Mouse (Mus musculus): ENCODE results near the gene Pphln1.
A peak's percentile ranks its signal among the peaks of the same experiment; 100 is the strongest.
"Not testable (repeated sequence)": the region's sequence is repeated elsewhere in the genome, so short reads cannot be mapped to it uniquely, and the experiment has no call there.

Gene Pphln1

DNA sequence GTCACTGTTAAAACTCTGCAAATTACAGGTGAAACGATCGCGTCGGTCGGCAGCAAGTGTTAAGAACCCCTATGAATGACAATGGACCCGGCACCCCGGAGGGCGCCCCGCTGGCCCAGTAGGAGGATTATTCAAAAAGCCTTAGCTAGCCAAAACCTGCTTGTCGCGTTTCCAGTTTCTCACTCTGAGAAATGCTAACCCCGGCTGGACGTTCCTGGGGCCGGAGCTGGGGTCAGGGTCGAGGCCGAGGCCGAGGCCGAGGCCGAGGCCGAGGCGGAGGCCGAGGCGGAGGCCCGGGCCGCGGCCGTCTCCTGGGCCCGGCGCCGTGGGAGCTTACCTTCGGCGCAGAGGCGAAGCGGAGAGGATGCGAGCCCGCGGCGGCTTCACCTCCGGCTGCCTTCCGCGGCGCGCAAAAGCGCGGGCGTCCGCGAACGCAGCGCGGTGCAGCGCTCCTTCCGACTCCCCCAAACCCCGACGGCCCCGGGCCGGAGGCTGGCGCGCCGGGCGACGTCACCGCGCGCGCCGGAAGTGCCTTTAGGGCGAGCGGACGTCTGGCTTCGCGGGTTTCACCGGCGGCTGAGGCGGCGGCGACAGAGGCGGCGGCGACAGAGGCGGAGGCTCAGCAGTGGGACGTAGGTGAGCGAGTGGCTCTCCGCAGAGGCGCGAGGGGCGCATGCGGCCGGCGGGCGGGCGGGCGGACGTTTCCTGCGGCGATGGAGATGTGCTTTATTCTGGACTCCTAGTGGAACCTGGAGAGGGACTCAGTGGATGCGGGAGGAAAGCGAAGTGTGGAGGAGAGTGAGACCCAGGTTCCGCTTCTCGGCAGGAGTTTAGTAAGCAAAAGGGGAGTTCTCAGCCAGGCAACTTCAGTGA lies at the start of gene Pphln1, which contains the start of gene Zcrb1:
Pphln1 (plus strand) TSS at position 525 of the 873 bp plus-strand sequence.
Zcrb1 (minus strand) TSS at position 509 of the 873 bp plus-strand sequence.
- DNase-seq (ENCODE audit: low spot score in 2 of 2), result peak; percentile 78 to 81

DNA sequence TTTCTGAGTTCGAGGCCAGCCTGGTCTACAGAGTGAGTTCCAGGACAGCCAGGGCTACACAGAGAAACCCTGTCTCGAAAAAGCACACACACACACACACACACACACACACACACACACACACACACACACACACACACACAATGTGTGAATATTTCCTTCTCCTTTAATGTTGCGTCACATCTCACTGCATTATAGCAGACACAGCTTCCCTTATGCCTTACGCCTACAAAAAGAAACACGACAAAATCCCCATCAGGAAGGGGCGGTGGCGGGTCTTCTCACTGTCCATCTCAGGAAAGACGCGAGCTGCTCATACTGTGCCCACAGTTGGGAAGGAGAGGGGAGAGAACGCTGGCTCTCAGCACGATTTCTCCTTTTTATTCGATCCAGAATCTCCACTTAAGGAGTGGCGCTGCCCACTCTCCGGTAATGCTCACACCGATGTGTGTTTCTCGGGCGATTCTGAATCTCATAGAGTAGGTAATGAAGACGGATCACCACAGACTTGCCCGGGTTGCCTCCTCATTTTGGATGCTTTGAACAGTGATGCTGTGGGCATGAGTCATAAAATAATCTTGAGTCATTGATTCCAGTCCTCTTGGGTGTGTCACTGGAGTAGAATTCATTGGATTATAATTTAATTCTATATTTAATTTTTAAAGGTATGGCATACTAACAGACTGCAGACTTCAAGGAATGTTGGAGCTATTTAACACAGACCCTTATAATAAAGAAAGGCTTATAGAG lies 39.6 kb upstream of the Pphln1 start:
- no peak for DNase-seq (ENCODE audit: low spot score in 2 of 2)

DNA sequence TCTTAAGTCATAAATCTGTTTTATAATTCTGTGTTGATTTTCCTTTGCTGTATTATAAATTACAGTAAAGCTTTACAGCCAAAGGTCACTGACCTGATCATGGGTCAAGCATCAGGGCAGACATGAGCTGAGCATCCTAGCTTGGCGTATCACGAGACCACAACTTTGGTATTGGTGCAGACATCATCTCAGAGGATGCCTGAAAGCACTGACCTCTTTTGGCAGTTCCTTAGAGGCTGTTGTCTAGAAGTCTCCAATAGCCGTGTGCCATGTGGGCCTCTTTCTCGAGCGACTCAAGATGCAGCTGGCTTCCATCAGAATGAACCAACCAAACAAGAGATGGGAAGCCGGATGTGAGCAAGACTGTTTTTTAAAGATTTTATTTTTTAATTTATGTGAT lies 32.6 kb upstream of the Pphln1 start:
- DNase-seq (ENCODE audit: low spot score in 2 of 2), result no peak

DNA sequence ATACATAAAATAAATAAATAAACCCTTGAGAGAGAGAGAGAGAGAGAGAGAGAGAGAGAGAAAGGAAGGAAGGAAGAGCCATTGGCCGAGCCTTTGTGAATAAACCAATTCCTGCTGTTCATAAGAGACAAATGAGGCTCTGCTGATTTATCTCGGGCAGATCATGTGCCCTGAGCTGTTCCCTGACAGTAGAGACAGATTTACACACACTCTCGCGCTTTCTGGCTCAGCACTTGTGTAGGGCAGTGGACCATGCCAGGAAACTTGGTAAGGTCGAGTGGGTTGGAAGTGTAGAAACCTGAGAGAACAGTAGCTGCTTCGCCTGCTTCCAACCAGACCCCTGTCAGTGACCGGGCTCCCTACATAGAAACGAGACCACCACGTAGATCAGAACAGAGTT lies 29.6 kb upstream of the Pphln1 start:
- DNase-seq (ENCODE audit: low spot score in 2 of 2), result no peak

DNA sequence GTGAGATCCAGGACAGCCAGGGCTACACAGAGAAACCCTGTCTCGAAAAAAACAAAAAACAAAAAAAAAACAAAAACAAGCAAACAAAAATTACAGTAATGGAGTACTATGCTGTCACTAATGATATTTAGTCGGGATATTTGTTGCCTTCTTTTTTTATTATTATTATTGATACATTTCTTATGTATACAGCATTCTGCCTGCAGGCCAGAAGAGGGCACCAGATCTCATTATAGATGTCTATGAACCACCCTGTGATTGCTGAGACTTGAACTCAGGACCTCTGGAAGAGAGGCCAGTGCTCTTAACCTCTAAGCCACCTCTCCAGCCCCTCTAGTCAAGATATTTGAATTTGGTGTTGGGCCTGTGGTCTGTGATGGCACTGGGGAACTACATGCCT lies 26.3 kb upstream of the Pphln1 start:
- DNase-seq (ENCODE audit: low spot score in 2 of 2), result no peak

DNA sequence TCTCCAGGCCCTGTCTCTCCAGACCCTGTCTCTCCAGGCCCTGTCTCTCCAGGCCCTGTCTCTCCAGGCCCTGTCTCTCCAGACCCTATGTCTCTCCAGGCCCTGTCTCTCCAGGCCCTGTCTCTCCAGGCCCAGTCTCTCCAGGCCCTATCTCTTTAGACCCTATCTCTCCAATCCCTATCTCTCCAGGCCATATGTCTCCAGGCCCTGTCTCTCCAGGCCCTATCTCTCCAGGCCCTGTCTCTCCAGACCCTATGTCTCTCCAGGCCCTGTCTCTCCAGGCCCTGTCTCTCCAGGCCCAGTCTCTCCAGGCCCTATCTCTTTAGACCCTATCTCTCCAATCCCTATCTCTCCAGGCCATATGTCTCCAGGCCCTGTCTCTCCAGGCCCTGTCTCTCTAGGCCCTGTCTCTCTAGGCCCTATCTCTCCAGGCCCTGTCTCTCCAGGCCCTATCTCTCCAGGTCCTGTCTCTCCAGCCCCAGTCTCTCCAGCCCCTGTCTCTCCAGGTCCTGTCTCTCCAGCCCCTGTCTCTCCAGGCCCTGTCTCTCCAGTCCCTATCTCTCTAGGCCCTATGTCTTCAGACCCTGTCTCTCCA lies 25.5 kb upstream of the Pphln1 start:
- not testable (repeated sequence) for DNase-seq (ENCODE audit: low spot score in 2 of 2)

DNA sequence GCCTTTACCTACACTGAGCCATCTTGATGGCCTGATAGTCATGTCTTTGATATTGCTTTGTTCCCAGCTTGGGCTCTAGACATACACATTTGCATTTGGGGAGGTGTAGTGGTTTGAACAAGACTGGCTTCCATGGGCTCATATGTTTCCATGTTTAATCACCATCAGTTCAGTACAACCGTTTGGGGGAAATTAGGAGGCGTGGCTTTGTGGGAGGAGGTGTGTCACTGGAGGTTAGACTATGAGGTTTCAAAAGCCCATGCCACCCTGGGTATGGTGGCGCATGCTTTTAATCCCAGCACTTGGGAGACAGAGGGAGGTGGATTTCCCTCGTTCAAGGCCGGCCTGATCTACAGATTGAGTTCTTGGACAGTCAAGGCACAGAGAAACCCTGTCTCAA lies 22.5 kb upstream of the Pphln1 start:
- DNase-seq (ENCODE audit: low spot score in 2 of 2), result no peak

DNA sequence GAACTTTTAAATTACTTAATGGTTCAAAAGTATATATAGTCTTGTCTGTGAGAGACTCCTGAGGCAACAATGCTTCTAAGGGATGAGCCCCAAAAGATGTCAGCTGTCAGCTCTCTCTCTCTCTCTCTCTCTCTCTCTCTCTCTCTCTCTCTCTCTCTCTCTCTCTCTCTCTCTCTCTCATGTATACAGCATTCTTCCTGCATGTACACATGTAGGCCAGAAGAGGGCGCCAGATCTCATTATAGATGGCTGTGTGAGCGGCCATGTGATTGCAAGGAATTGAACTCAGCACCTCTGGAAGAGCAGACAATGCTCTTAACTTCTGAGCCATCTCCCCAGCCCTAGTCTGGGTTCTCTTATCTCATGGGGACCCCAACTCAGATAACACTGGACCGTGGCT lies 19.0 kb upstream of the Pphln1 start:
- DNase-seq (ENCODE audit: low spot score in 2 of 2), result no peak

DNA sequence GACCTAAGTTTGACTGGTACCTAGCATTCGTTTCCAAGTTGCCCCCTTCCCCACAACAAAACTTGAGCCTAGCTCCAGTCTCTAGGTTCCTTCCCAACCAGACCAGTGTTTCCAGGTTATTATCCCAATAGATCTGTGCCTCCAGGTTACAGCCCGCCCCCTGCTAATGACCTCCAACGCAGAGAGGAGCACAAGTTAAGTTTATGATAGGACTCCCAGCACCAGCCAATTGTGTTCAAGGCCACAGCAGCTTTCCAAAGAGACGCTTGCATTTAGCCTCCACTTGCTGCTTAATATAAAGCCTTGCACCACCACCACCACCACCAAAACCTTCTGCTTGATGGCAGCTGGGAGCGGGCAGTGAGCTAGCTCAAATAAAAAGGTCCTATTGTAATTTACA lies 16.8 kb upstream of the Pphln1 start:
- no peak for DNase-seq (ENCODE audit: low spot score in 2 of 2)

DNA sequence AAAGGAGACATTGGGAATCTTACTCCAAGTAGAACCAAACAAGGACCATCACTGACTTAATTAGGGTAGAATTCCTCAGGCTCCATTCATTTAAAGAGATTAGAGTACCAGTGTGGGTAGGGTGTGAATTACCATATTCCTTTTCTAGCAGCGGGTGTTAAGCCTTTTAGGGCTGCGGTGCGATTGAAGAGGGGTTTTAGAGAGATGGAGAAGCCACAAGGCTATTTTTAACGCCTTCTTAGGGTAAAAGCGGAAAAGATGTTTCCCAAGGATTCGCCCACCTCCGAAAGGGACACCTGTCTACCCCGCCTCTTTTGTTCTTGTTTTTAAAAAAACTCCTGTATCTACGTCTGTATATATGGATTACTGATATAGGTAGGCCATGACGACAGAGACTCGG lies 881 bp upstream of the Pphln1 start:
- DNase-seq (ENCODE audit: low spot score in 2 of 2), result no peak

DNA sequence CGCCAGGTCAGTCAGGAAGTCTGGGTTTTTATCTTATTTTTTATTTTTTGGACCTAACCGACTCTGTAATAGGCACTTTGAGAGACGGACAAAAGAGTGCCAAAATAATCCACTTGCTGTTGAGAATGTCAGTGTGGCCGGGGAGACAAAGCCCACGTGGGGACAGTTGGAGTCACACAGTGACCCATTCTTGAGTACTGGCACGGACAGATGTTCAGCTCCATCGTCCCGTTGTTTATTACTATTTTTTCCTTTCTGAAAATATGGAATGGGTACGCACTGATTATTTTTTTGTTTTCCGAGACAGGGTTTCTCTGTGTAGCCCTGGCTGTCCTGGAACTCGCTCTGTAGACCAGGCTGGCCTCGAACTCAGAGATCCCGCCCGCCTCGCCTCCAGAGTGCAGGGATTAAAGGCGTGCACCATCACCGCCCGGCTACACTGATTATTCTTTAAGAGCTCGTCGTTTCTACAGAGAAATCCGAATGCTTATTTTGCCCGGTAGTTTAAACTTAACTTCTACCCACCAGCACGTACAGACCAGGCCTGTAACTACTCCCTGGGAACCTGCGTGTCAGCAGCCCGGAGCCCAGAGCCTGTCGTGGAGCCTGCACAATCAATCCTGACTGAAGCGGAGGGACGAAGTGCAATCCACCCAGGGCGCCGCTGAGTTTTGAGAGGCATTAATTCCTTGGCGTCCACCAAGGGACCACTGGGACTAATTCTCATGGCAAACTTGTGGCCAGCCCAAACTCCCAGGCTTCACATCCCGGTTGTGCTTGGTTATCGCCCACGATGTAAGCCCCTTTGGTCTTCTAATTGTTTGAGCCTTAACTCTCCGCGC lies 770 bp downstream of the Pphln1 start:
- no peak for DNase-seq (ENCODE audit: low spot score in 2 of 2)

DNA sequence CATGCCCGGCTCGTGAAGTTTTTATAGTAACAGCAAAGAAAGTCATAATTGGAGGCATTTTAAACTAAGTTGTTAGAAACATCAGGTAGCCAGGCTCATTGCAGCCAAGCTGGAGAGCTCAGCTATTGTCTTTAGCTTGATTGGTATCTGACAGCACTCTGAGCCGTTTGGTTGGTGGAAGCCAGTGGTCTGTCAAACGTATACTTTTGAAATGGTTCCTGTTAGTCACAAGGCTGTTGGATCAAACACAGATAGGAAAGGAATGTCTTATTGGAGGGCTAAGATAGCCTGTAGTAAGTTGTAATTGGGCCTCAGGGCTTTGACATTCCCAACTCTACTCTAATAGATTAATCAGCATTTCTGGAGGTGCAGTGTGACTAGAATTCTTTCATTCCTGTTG lies 3.3 kb downstream of the Pphln1 start:
- no peak for DNase-seq (ENCODE audit: low spot score in 2 of 2)

DNA sequence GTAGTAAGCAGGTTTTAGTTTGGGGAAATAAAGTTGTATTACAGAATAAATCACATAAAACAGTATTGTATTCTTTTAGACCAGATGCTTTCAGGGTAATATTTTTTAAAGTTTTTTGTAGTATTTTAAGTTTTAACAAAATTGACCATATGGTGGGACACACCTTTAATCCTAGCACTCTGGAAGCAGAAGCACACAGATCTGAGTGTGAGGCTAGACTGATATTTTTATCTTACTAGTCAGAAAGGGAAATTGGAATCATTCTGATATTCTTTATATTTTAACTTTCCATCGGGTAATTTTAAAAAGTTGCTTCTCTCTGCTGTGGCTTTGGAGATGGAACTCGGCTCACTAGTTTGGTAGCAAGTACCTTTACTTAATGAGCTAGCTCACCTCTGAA lies 4.6 kb downstream of the Pphln1 start:
- DNase-seq (ENCODE audit: low spot score in 2 of 2), result no peak

DNA sequence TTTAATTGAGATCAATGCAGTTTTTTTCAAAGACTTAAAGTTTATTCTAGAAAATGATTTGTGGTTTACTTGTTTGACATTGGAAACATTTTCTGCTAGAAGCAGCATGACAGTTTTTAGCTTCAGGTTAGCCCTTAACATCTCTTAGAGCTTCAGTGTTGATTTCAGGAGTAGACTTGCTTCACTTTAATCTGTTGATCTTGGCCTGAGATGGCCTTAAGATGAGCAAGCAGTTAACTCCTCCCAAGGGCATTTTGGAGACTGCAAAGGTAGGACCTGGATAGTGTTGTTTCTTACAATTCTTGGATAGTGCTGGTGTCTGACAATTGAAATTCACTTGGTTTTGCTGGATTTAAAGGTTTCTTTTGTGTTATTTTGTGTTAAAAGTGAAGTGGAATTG lies 6.7 kb downstream of the Pphln1 start:
- DNase-seq (ENCODE audit: low spot score in 2 of 2), result no peak

DNA sequence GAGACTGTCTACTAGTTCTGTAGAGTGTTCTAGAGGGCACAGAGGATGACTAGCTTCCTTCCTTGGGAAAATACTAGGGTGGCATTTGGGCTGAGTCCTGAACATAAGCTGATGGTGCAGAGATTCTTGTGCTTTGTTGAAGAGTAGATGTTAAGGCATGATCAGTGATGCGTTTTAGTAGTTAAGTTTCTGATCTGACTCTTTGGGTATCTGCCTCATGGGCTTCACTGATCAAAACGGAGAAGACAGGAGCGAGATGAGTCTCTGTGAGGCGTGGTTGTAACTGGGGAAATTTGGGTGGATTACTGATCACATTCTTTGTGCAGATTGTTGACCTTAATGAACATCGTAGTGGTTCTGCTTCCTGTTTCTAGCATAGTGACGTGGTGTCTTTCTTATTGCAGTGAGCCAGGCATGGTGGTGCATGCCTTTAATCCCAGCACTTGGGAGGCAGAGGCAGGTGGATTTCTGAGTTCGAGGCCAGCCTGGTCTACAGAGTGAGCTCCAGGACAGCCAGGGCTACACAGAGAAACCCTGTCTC lies 7.4 kb downstream of the Pphln1 start:
- no peak for DNase-seq (ENCODE audit: low spot score in 2 of 2)

DNA sequence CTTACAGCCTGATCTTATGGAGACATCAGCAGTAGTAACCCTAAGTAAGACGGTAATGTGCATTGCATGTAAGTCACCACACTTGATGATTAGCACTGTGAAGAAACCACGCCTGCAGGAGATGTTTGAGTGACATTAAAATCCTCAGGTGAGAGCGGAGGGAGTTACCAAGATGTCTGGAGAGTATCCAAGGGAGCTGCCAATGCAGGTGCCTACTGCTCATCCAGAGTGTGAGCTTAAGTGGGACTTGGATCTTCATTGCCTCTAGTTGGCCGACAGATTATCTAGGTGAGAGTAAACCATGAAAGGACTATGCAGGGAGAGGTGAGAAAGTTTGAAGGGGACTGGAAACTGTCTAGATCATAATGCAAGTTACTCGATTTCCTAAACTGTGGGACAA lies 8.3 kb downstream of the Pphln1 start:
- no peak for DNase-seq (ENCODE audit: low spot score in 2 of 2)

DNA sequence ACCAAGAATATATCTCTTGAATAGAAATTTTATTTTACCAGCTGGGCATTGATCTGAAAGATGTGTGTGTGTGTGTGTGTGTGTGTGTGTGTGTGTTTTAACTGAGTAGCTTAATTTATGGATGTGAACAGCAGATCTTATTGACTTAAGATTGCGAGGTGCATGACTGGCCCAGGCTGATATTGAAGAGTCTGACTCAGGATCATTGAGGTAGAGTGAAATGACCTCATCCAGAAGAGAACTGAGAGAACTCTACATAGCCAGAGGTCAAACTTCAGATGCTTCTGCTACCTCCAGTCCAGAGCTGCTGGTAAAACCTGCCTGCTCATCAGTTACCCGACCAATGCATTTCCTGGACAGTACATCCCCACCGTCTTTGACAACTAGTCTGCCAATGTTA lies 14.3 kb downstream of the Pphln1 start:
- DNase-seq (ENCODE audit: low spot score in 2 of 2), result no peak

DNA sequence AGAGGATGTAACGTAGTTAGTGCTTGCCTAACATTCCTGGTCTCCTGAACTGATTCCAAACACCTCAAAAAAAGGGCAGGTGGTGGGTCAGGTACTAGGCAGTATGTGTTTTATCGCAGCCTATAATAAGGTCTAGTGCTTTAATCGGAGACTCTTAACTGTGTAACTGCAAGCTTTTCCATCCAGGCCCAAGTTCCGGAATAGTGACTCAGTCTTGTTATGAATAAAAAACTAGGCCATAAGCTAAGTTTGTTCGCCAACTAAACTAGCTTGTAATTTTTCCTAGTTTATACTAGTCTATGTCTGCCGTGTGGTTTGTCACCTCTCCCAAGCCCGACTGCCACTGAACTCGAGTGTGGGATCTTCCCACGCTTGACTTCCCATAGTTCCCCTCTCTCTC lies 16.3 kb downstream of the Pphln1 start:
- no peak for DNase-seq (ENCODE audit: low spot score in 2 of 2)

DNA sequence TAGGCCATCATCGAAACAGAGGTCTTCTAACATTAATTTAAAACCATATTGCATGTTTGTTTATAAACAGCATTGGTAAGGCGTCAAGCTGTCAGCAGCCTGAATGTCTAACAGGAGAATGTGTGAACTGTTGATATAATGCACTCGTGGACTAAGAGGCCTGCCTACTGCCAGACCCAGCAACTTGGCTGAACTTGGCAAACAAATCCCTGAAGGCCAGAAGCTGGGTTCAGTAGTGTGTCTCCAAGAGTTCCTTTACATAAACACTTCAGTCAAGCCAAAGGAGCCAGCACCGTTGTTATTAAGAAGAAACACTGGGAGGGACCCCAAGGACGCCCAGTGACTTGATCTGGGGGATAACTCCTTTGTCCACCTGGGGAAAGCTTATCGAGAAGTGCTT lies 18.1 kb downstream of the Pphln1 start:
- DNase-seq (ENCODE audit: low spot score in 2 of 2), result peak; percentile 10 to 13

DNA sequence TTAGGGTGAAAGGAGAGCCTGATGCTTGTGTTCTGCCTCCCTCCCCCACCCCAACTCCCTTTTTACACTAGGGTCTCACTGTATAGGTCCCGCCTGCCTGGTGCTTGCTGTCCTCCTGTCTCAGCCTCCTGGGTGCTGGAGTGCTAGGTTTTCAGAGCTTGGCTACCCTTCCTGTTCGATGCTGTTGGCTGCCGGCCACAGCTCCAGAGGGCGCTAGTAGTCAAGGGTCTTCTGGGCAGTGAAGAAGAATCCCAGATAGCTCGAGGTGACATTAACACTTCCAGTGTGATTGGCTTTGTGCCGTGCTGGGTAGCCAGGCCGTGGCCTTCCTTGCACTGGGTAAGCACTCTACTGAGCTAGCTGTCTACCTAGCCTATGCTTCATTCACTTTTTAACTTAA lies 22.4 kb downstream of the Pphln1 start:
- no peak for DNase-seq (ENCODE audit: low spot score in 2 of 2)

DNA sequence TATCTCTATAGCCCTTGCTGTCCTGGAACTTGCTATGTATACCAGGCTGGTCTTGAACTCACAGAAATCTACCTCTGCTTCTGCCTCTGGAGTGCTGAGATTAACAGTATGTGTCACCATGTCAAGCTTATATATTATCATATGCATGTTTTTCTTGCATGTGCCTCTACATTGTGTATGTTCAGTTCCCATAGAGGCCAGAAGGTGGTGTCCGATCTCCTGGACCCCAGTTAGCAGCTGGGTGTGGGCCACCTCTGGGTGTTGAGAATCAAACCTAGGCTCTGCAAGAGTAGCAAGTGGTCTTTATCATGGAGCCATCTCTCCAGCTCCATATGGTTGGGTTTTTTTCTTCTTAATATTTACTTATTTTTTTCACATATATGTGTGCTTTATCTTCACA lies 24.4 kb downstream of the Pphln1 start:
- DNase-seq (ENCODE audit: low spot score in 2 of 2), result no peak

DNA sequence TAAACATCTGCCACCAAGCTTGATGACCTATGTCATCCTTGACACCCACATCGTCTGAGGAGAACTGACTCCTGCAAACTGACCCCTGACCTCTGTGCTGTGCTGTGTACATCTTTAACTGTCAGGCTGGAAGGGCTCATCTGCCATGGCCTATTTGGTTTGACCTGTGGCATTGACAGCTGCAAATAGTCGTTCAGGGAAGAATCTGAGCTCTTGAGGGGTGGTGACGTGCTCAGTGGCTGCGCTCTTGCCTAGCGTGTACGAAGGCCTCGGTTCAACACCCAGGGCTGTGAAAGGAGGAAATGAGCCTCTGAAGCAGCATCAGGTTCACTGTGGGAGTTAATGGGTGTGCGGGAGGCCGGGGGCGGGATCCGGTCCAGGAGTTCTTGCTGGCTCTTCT lies 35.7 kb downstream of the Pphln1 start:
- DNase-seq (ENCODE audit: low spot score in 2 of 2), result no peak

Data from heart, adult 9 months (tissue).